Mouse (Mus musculus) myocyte (in vitro differentiated cells): Measurements from ENCODE around the gene Eml2.

Source experiments
- CEBPB ChIP-seq: IDR thresholded peaks from 2 replicates; pipeline ENCODE4 v1.6.1; 2011; ENCODE audit warnings: mild to moderate bottlenecking, moderate library complexity; ENCODE audit not compliant: poor library complexity, insufficient read depth, severe bottlenecking
- MAX ChIP-seq: IDR thresholded peaks from one replicate; pipeline ENCODE4 v1.6.1; 2011; ENCODE audit warnings: low read depth, mild to moderate bottlenecking, control low read depth
- MYOD1 ChIP-seq, 3 experiments: IDR thresholded peaks; one replicate each; pipeline ENCODE4 v1.6.1; 2011; ENCODE audit warnings: control low read depth in 2 of 3, low read depth in 2 of 3, mild to moderate bottlenecking in 2 of 3, moderate library complexity in 1 of 3; ENCODE audit not compliant: insufficient read length in 2 of 3, control insufficient read depth in 1 of 3
- MYOG ChIP-seq, 3 experiments: IDR thresholded peaks; one replicate each; pipeline ENCODE4 v1.6.1; 2011; ENCODE audit warnings: control low read depth in 2 of 3, low read depth in 2 of 3, mild to moderate bottlenecking in 2 of 3; ENCODE audit not compliant: insufficient read length in 2 of 3, control insufficient read depth in 1 of 3, insufficient read depth in 1 of 3
- POLR2A ChIP-seq: IDR thresholded peaks from one replicate; pipeline ENCODE4 v1.6.1; 2011; ENCODE audit warnings: low read depth, mild to moderate bottlenecking, control low read depth, moderate library complexity; ENCODE audit not compliant: insufficient read length
- TCF3 ChIP-seq: IDR thresholded peaks from one replicate; pipeline ENCODE4 v1.6.1; 2011; ENCODE audit warnings: low read depth, control low read depth; ENCODE audit not compliant: insufficient read length
- USF1 ChIP-seq: IDR thresholded peaks from one replicate; pipeline ENCODE4 v1.6.1; 2011; ENCODE audit warnings: low read depth, mild to moderate bottlenecking, control low read depth, moderate library complexity

GRCm38 (mm10) chr7:19228793-19229148 is 52.5 kb downstream of the Eml2 start:
- TF ChIP-seq POLR2A (no peak), MAX (no peak), CEBPB (no peak), TCF3 (no peak), MYOG (IDR thresholded peaks at IDR 0.05; ENCODE audit: control insufficient read depth in 1 of 3, insufficient read depth in 1 of 3, insufficient read length in 2 of 3, low read depth in 2 of 3) (no peak), USF1 (no peak), MYOD1 (IDR thresholded peaks at IDR 0.05; ENCODE audit: control insufficient read depth in 1 of 3, insufficient read length in 2 of 3, low read depth in 2 of 3) (no peak)
